Mouse (Mus musculus): ENCODE data around the gene Rad51b.

The Rad51b gene

DNA sequence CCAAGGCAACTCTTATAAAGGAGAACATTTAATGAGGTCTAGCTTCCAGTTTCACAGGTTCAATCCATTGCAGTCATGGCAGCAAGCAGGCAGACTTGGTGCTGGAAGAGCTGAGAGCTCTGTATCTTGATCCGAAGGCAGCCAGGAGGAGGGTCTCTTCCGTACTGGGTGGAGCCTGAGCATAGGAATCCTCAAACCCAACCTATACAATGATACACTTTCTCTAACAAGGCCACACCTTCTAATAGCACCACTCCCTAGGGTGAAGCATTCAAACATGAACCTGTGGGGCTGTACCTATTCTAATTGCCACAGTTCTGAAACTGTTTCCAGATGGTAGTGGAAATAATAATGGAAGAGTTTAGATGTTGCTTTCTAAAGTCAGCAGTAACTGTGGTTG lies 33.5 kb downstream of the Rad51b start:
- DNase-seq (ENCODE audit: low spot score in 2 of 2) = no peak

GRCm38 (mm10) chr12:79331722-79332121 lies 34.6 kb downstream of the Rad51b start:
- DNase-seq (ENCODE audit: low spot score in 2 of 2) = no peak

DNA sequence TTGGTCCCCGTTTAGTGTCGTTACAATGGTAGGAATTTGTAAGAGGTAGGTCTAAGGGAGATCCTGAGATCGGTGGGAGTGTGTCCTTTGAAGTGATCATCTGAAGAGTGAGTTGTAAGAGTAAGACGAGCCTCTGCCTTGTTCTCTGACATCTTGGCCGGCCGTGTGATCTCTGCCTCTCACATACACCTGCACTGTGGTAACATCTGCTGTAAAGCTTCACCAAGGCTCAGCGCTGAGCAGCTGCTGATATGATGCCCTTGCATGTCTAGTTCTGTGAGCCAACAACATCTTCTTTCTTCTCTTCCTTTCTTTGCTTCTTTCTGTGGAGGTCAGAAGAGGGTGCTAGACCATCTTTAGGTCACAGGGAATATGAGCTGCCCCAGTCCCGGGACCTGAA lies 41.7 kb downstream of the Rad51b start:
- no peak for DNase-seq (ENCODE audit: low spot score in 2 of 2)

DNA sequence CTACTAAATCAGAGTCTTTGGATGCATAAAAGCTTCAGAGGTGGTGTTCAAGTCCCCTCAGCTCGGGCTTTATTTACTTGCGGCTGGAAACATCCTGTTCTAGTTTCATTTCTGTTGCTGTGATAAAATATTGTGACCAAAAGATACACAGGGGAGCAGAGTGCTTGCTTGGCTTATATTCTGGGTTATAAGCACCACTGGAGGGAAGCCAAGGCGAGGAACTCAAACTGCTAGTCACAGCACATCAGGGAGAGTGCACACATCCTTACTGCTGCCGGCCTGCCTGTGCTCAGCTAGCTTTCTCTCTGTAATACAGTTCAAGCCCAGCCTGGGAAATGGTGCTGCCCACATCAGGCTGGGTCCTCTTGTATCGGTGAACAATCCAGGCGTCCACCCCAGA lies 43.4 kb downstream of the Rad51b start:
- no peak for DNase-seq (ENCODE audit: low spot score in 2 of 2)

- DNase-seq (ENCODE audit: low spot score in 2 of 2) = no peak
These were observed 44.3 kb downstream of the Rad51b start for GRCm38 (mm10) chr12:79341291-79341845.

GRCm38 (mm10) chr12:79346198-79346733 lies 49.2 kb downstream of the Rad51b start:
- no peak for DNase-seq (ENCODE audit: low spot score in 2 of 2)

- peak in 1 of 2 experiments; percentile 70 for DNase-seq (ENCODE audit: low spot score in 2 of 2)
These were observed 50.6 kb downstream of the Rad51b start for GRCm38 (mm10) chr12:79347643-79348042.

- no peak for DNase-seq (ENCODE audit: low spot score in 2 of 2)
These were observed 54.4 kb downstream of the Rad51b start for GRCm38 (mm10) chr12:79351461-79351860.

- no peak for DNase-seq (ENCODE audit: low spot score in 2 of 2)
These were observed 55.1 kb downstream of the Rad51b start for GRCm38 (mm10) chr12:79352086-79352741.

DNA sequence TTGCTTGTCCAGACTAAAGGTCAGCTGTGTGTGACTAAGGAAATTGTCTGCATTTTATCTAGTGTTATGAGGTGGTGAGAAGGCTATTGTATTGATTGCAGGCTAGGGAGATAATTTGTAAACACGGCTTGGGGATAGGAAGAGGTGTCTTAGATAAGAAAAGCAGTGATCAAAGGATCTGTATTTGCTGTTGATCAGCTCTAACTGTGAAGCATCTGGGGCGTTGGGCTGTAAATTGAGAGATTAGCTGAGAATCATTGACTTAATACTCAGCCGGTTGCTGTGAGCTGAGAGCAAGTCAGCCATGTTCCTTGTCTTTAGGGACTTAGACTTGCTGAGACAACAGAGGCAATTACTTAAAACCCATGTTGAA lies 55.6 kb downstream of the Rad51b start:
- no peak for DNase-seq (ENCODE audit: low spot score in 2 of 2)

GRCm38 (mm10) chr12:79353356-79353755 lies 56.3 kb downstream of the Rad51b start:
- DNase-seq (ENCODE audit: low spot score in 2 of 2) = no peak

DNA sequence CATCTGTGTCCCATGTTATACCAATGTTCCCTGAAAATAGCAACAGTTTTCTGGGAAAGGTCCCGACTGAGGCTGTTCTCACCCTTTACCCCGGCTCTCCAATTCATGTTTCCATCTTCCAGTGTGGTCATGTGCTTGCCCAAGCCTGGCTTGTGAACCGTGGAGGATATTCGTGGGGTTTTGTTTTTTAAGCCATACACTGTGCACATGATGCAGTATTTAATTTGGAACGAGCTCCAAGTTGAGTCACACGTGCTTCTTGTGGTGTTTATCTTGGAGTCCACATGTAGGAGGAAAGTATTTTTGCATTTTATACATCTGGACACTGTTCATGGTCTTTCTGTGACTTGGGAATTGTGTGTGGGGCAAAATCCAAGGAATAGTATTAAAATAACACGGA lies 57.5 kb downstream of the Rad51b start:
- DNase-seq (ENCODE audit: low spot score in 2 of 2) = no peak

- DNase-seq (ENCODE audit: low spot score in 2 of 2) = no peak
These were observed 59.1 kb downstream of the Rad51b start for GRCm38 (mm10) chr12:79356138-79356537.

GRCm38 (mm10) chr12:79357631-79358030 lies 60.5 kb downstream of the Rad51b start:
- no peak for DNase-seq (ENCODE audit: low spot score in 2 of 2)

- DNase-seq (ENCODE audit: low spot score in 2 of 2) = peak in 1 of 2 experiments; percentile 71
These were observed 61.6 kb downstream of the Rad51b start for GRCm38 (mm10) chr12:79358613-79359218.

GRCm38 (mm10) chr12:79359404-79359803 lies 62.3 kb downstream of the Rad51b start:
- DNase-seq (ENCODE audit: low spot score in 2 of 2) = no peak

GRCm38 (mm10) chr12:79362219-79362618 lies 65.1 kb downstream of the Rad51b start:
- DNase-seq (ENCODE audit: low spot score in 2 of 2) = no peak

GRCm38 (mm10) chr12:79364284-79364683 lies 67.2 kb downstream of the Rad51b start:
- no peak for DNase-seq (ENCODE audit: low spot score in 2 of 2)

DNA sequence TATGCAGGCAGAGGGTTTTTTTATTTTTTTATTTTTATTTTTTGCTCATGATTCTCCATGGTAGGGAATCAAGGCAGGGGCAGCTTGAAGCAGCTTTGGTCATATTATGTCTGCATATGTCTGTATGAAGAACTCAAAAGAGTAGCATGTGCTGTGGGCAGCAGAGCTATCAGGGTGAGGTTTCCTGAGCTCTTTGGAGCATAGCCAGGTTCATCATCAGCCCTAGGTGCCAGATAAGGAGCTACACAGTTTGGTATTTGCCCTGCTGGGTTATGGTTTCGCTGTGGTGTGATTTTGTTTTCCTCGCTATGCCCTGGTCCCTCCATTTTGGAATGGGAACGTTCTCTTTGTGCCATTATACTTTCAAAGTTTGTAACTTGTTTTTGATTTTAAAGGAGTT lies 71.7 kb downstream of the Rad51b start:
- no peak for DNase-seq (ENCODE audit: low spot score in 2 of 2)

GRCm38 (mm10) chr12:79369512-79370165 lies 72.6 kb downstream of the Rad51b start:
- DNase-seq (ENCODE audit: low spot score in 2 of 2) = no peak

DNA sequence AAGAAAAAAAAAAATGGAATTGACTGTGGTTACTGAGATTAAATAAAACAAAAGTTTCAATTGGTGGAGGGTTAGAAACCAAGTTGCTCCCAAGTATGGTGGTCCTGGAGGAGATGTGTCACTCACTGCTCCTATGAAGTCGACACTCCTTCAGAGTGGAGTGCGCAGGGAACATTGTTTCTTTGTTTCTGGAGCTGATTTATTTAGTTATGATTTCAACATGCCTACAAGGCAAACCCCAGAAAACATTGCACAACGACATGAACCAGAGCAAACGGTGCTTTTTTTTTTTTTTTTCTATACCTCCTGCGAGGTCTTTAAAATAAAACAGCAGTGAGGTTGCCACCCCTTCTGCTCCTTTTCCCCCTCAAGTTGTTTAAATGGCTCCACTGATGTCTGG lies 75.6 kb downstream of the Rad51b start:
- DNase-seq (ENCODE audit: low spot score in 2 of 2) = no peak

DNA sequence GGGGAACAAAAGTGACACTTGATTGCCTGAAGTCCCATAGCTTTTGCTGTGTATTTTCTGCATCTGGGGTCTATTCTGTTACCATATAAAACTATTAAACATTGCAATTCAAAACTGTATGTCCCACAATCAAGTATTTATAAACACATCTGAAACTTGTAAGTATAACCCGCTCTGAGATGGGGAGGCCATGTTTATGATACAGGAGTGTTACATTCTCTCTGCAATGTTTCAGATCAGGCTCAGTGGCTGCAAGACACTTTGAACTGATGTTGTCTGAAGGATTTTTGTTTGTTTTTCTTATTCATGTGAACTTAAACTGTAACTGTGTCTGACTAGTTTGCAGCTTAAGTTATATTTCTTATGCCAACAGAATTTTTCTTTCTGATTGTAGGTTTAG lies 80.3 kb downstream of the Rad51b start:
- no peak for DNase-seq (ENCODE audit: low spot score in 2 of 2)

GRCm38 (mm10) chr12:79377861-79378260 lies 80.8 kb downstream of the Rad51b start:
- no peak for DNase-seq (ENCODE audit: low spot score in 2 of 2)
